Comparison of ENCODE assay signal across 8 mouse cellular contexts in the genomic region with DNA sequence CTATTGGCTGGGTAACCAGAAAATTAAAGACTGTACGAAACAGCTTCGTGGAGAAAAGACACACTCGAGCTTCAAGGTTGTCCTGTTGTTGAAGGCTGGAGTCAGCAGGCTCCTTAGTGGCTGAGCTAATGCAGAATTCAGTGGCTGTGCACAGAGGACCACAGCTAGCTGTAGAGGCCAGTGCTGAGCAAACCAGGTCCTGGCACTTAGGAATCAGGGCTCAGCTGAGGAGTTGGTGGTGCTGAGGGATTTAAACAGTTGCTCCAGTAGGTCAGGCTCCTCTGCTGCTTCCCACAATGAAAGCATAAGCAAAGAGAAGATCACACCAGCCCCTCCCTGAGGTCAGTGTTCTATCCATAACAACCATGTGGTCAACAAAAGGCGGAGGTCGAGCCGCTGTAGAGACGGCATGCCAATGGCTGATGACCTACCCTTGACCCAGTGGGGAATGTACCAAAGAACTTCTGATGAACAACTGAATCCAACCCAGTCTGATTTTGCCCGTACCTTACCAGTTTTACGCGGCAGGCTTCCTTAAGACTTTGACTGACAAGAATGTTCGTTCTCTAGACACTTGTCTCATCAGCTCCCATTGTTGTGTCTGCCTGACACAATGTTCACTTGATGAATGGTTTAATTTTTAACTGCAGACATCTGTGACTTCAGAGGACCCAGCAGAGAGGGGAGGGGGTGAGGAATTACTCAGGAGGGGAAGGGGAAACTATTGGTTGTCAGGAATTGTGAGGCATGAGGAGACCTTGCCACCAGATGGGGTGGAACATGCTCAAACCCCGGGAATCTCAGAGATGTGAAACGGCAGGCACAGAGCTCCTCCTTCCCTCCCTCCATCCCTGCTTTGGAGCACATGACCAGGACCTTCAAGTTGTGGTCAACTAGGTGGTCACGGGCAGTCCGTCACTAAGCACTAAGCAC. TPM values are rescaled to one million over a fixed set of nuclear protein-coding genes. Genes with fewer than 3 reads are reported as not detected.
DNase-seq lines count a peak whose midpoint lies in the region; ATAC-seq and TF ChIP-seq lines count a peak whose summit lies in the region.

No protein-coding gene starts in this region.

- peak; percentile 18; the same call in 1 of the 2 replicates for TF ChIP-seq CTCF in hindbrain, postnatal 0 days (IDR thresholded peaks at IDR 0.05; ENCODE audit: low read depth)

- intact Hi-C loops in left cerebral cortex, postnatal 4 days (cut with DNase I) = no loop called here

- no peak overlapping the region for H3K4me2 ChIP-seq in hindbrain, postnatal 0 days (ENCODE audit: low read depth, low read length)
- H3K4me2 ChIP-seq in liver, embryonic 15.5 days = peak overlapping the region; percentile 13; the same call in 1 of the 2 replicates

- H3K9me3 ChIP-seq in hindbrain, postnatal 0 days (ENCODE audit: low read length) = no peaks in the 10 kb centered on the region
- no peaks in the 10 kb centered on the region for H3K9me3 ChIP-seq in liver, embryonic 15.5 days (replicated peaks)

- DNase-seq in ovary, postnatal 36 days (ENCODE audit: low spot score) = peak; percentile 32
- DNase-seq in ovary, postnatal 10 days (ENCODE audit: low spot score) = no peak
- peak; percentile 42 for DNase-seq in hindbrain, postnatal 0 days (ENCODE audit: low spot score)
- DNase-seq in cerebellum, postnatal 4 days (ENCODE audit: low spot score in 2 of 2) = no peak
- no peak for DNase-seq in left cerebral cortex, postnatal 4 days
- DNase-seq in thymus, postnatal 4 days = no peak
- no peak for DNase-seq in B cell, adult 2 months

- no peak overlapping the region for H3K4me3 ChIP-seq in hindbrain, postnatal 0 days (ENCODE audit: low read length)
- no peak overlapping the region for H3K4me3 ChIP-seq in liver, embryonic 15.5 days (replicated peaks)

- WGBS in hindbrain, postnatal 0 days = 31% methylated on average over 15 of the region's 15 CpGs
- 44% methylated on average over 15 of the region's 15 CpGs for WGBS in liver, embryonic 15.5 days (ENCODE audit: insufficient replicate concordance)

- ATAC-seq in hindbrain, postnatal 0 days = 0 out of 2 replicates have a peak, but pooled peaks have one; percentile 11
- ATAC-seq in liver, embryonic 15.5 days (ENCODE audit: insufficient read depth) = no peak

- H3K4me1 ChIP-seq in hindbrain, postnatal 0 days (ENCODE audit: insufficient read depth, low read length) = peaks cover 19% of the 10 kb centered on the region
- peaks cover 20% of the 10 kb centered on the region for H3K4me1 ChIP-seq in liver, embryonic 15.5 days (replicated peaks)

- no peaks in the 10 kb centered on the region for H3K27me3 ChIP-seq in hindbrain, postnatal 0 days (ENCODE audit: insufficient read depth, low read length)
- peaks cover 19% of the 10 kb centered on the region for H3K27me3 ChIP-seq in liver, embryonic 15.5 days

- H3K36me3 ChIP-seq in hindbrain, postnatal 0 days (ENCODE audit: insufficient read depth, low read length) = no peaks in the 10 kb centered on the region
- H3K36me3 ChIP-seq in liver, embryonic 15.5 days (replicated peaks) = no peaks in the 10 kb centered on the region

- H3K9ac ChIP-seq in hindbrain, postnatal 0 days (replicated peaks; ENCODE audit: low read length) = no peak overlapping the region
- no peak overlapping the region for H3K9ac ChIP-seq in liver, embryonic 15.5 days

- peak overlapping the region; percentile 41 for H3K27ac ChIP-seq in hindbrain, postnatal 0 days
- no peak overlapping the region for H3K27ac ChIP-seq in liver, embryonic 15.5 days (replicated peaks)

RNA-seq across cellular contexts. Expression of gene Alox5ap, which starts 57.6 kb away (rescaled TPM):
- total RNA-seq in hindbrain, postnatal 0 days (2014; rRNA removed) = 5.7 and 6.6 TPM in 2 replicates
- polyA plus RNA-seq in hindbrain, postnatal 0 days (2015; fragmentation: Nextera tagmentation; extraction: Ambion mirVana) = 10.7 and 14.4 TPM in 2 replicates
- polyA plus RNA-seq in liver, embryonic 15.5 days (2015; fragmentation: Nextera tagmentation; extraction: Ambion mirVana) = 47.2 and 48.4 TPM in 2 replicates
- 1 to 10 TPM; 6.4 to 7.8 TPM for total RNA-seq in left cerebral cortex, postnatal 4 days (2021)

Comparison
In these comparisons a context has a peak if more than half of its experiments do, and no peak if none do; other contexts are left out.
1. DNase-seq: peak in ovary, postnatal 36 days (single experiment) and hindbrain, postnatal 0 days (single experiment); none in ovary, postnatal 10 days (single experiment), cerebellum, postnatal 4 days (0 of 2), left cerebral cortex, postnatal 4 days (single experiment), thymus, postnatal 4 days (single experiment) and B cell, adult 2 months (0 of 2).